Mouse (Mus musculus) bone marrow macrophage, adult 2 months (primary cell): ENCODE measurements around the gene Rad51b. TPM values are rescaled to one million over a fixed set of nuclear protein-coding genes. Genes with fewer than 3 reads are reported as not detected.

ENCODE experiments used
- H3K27ac ChIP-seq: 2 replicates; pipeline ENCODE4 v1.5.1; 2012; ENCODE audit warnings: low read depth, low read length; ENCODE audit not compliant: insufficient read depth
- H3K4me1 ChIP-seq: 2 replicates; pipeline ENCODE4 v1.6.1; 2012; ENCODE audit warnings: low read length; ENCODE audit not compliant: control insufficient read depth, insufficient read depth
- H3K4me3 ChIP-seq: 2 replicates; pipeline ENCODE4 v1.5.1; 2012; ENCODE audit warnings: mild to moderate bottlenecking, low read length, moderate library complexity; ENCODE audit not compliant: insufficient read depth
- CTCF ChIP-seq: IDR thresholded peaks from 2 replicates; pipeline ENCODE4 v1.5.1; 2012; ENCODE audit warnings: low read depth, mild to moderate bottlenecking, low read length, moderate library complexity
- POLR2A ChIP-seq: IDR thresholded peaks from 2 replicates; pipeline ENCODE4 v1.6.1; 2012; ENCODE audit warnings: mild to moderate bottlenecking, low read depth, low read length, borderline replicate concordance
- polyA plus RNA-seq: library from polyadenylated mRNA; stranded (reverse); fragments of >200 nt; gene quantifications from 2 replicates; pipeline ENCODE4 v1.2.4, GENCODE M21; 2012; ENCODE audit not compliant: missing spikeins, insufficient read depth, insufficient read length

Gene Rad51b
- polyA plus RNA-seq, 1 experiment, result 2.8 TPM

- TF ChIP-seq POLR2A (no peak), CTCF (no peak)
- H3K4me3 ChIP-seq, result no peak overlapping the region
Measured at GRCm38 (mm10) chr12:79745845-79746510, 448.9 kb downstream of the Rad51b start.

GRCm38 (mm10) chr12:79747541-79747940 lies 450.5 kb downstream of the Rad51b start:
- peaks cover 65% of the 10 kb centered on the region for H3K4me1 ChIP-seq
- no peak overlapping the region for H3K4me3 ChIP-seq
- no peak overlapping the region for H3K27ac ChIP-seq
- TF ChIP-seq POLR2A (no peak), CTCF (no peak)

More at GRCm38 (mm10) chr12:79745845-79746510, 448.9 kb downstream of the Rad51b start:
- H3K4me1 ChIP-seq, result peaks cover 52% of the 10 kb centered on the region
- no peak overlapping the region for H3K27ac ChIP-seq

DNA sequence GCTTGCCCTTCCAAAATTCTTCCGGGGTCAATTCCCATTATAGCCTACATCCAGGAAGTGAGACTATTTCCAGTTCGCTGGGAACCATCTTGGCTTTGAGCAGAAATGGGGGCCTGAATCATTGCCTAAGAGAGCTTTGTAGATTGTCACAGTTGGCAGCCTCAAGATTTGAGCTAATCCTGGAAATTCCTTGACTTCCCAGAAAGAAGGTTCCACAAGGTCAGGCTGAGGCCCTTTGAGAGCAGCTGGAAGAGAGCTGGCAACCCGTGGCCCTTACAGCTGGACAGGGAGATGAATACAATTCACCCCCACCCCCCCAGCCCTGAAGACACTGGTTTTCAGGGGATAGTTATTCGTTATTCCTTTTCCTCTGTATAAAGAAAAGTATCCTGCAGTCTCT lies 451.8 kb downstream of the Rad51b start:
- TF ChIP-seq CTCF (no peak), POLR2A (no peak)
- Histone ChIP-seq H3K4me3 (no peak overlapping the region), H3K4me1 (peaks cover 57% of the 10 kb centered on the region), H3K27ac (no peak overlapping the region)

- Histone ChIP-seq H3K4me1 (peaks cover 49% of the 10 kb centered on the region), H3K27ac (peak overlapping the region; percentile 79), H3K4me3 (no peak overlapping the region)
- no peak for TF ChIP-seq POLR2A
- TF ChIP-seq CTCF, result no peak
Measured at GRCm38 (mm10) chr12:79750253-79751125, 453.4 kb downstream of the Rad51b start.

DNA sequence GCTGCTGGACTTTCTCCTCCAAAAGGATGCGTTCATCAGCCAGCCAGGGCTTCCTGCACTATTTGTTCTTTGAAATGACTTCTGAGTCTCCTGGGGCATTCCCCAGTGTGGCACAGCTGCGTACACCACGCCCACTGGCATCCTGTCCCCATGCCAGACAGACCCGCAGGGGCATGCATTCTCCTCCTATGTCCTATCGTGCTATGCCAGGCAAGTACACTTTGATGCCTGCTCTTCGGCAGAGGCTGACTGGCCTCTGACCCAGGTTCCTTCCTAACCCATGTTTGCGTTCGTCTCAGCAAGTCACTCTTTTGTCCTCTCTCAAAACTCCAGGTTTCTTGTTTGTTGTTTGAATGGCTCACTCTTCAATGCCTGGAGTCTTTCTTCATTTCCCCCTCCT lies 454.7 kb downstream of the Rad51b start:
- no peak overlapping the region for H3K27ac ChIP-seq
- no peak overlapping the region for H3K4me3 ChIP-seq
- TF ChIP-seq CTCF (no peak), POLR2A (no peak)
- H3K4me1 ChIP-seq, result peaks cover 47% of the 10 kb centered on the region

GRCm38 (mm10) chr12:79752189-79752588 lies 455.1 kb downstream of the Rad51b start:
- H3K4me3 ChIP-seq, result no peak overlapping the region
- TF ChIP-seq CTCF, result no peak
- no peak for TF ChIP-seq POLR2A
- H3K27ac ChIP-seq, result no peak overlapping the region
- peaks cover 47% of the 10 kb centered on the region for H3K4me1 ChIP-seq

DNA sequence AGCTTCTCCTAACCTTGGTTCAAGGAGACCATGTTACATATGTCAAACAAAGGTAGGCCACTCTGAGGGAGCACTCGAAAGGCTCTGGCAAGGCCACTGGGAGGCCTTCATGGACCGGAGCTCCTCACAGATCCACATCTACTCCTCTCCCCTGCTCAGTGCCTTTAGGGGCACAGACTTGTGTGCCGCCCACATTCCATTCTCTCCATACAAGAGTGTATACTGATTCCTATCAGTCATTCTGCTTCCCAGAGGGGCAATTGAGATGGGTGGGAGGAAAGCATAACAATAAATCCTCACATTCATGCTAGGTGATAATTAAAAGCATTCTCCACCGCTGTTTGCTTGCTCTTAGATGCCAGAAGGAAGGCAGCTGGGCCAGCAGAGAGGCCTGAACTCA lies 458.5 kb downstream of the Rad51b start:
- Histone ChIP-seq H3K27ac (peak overlapping the region; percentile 42), H3K4me1 (peaks cover 57% of the 10 kb centered on the region), H3K4me3 (no peak overlapping the region)
- no peak for TF ChIP-seq CTCF
- TF ChIP-seq POLR2A, result no peak

DNA sequence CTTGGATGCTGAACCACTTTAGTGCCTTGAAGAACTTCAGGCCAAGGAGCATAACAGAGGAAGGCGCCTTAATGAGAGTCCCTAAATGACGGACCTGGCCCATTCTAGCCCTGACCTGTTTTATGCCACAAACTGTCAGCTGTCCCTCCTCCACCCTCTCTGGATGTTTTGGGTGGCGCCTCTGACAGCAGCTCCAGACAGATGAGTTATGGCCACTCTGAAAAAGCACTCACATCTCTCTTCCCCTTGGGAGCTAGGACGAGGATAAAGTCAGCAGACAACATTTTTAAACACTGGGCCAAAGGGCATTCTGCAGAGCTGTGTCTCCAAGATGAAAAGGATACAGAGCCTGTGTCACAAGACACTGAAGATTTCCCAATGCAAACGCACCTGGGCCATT lies 459.3 kb downstream of the Rad51b start:
- TF ChIP-seq CTCF, result no peak
- no peak for TF ChIP-seq POLR2A
- Histone ChIP-seq H3K27ac (no peak overlapping the region), H3K4me3 (no peak overlapping the region), H3K4me1 (peaks cover 53% of the 10 kb centered on the region)

- Histone ChIP-seq H3K4me1 (peaks cover 44% of the 10 kb centered on the region), H3K4me3 (no peak overlapping the region)
Measured at GRCm38 (mm10) chr12:79757775-79758174, 460.7 kb downstream of the Rad51b start.

More at GRCm38 (mm10) chr12:79757775-79758174, 460.7 kb downstream of the Rad51b start:
- no peak overlapping the region for H3K27ac ChIP-seq
- TF ChIP-seq POLR2A, result no peak
- TF ChIP-seq CTCF, result no peak
